Mouse (Mus musculus) left cerebral cortex, adult 9 months (tissue): ENCODE measurements around the gene Fbln5.

Source experiments
- DNase-seq, 2 experiments: peaks; one replicate each; pipeline ENCODE4 v3.0.0; 2022; ENCODE audit warnings: low spot score in 2 of 2

Gene Fbln5

GRCm38 (mm10) chr12:101810515-101810914 lies 8.3 kb downstream of the Fbln5 start:
- DNase-seq: no peak

- DNase-seq: no peak
Measured at GRCm38 (mm10) chr12:101807400-101807799, 11.5 kb downstream of the Fbln5 start.

- DNase-seq: no peak
Measured at GRCm38 (mm10) chr12:101802445-101802844, 16.4 kb downstream of the Fbln5 start.

GRCm38 (mm10) chr12:101801744-101802143 lies 17.1 kb downstream of the Fbln5 start:
- no peak for DNase-seq

GRCm38 (mm10) chr12:101801051-101801450 lies 17.8 kb downstream of the Fbln5 start:
- DNase-seq: no peak

GRCm38 (mm10) chr12:101798189-101798922 lies 20.5 kb downstream of the Fbln5 start:
- no peak for DNase-seq

GRCm38 (mm10) chr12:101794458-101794857 lies 24.4 kb downstream of the Fbln5 start:
- DNase-seq: no peak

- no peak for DNase-seq
Measured at GRCm38 (mm10) chr12:101793221-101793621, 25.6 kb downstream of the Fbln5 start.

- no peak for DNase-seq
Measured at GRCm38 (mm10) chr12:101792684-101793083, 26.2 kb downstream of the Fbln5 start.

GRCm38 (mm10) chr12:101789767-101790166 lies 29.1 kb downstream of the Fbln5 start:
- DNase-seq: no peak

GRCm38 (mm10) chr12:101789250-101789649 lies 29.6 kb downstream of the Fbln5 start:
- DNase-seq: no peak

- DNase-seq: no peak
Measured at GRCm38 (mm10) chr12:101782787-101783186, 36.1 kb downstream of the Fbln5 start.

- DNase-seq: no peak
Measured at GRCm38 (mm10) chr12:101780915-101781314, 37.9 kb downstream of the Fbln5 start.

GRCm38 (mm10) chr12:101777613-101778325 lies 41.1 kb downstream of the Fbln5 start:
- no peak for DNase-seq

GRCm38 (mm10) chr12:101776383-101776782 lies 42.5 kb downstream of the Fbln5 start:
- no peak for DNase-seq

- no peak for DNase-seq
Measured at GRCm38 (mm10) chr12:101774116-101774515, 44.7 kb downstream of the Fbln5 start.

GRCm38 (mm10) chr12:101772962-101773361 lies 45.9 kb downstream of the Fbln5 start:
- DNase-seq: no peak

GRCm38 (mm10) chr12:101770283-101771015 lies 48.4 kb downstream of the Fbln5 start:
- no peak for DNase-seq

- DNase-seq: no peak
Measured at GRCm38 (mm10) chr12:101767306-101768053, 51.4 kb downstream of the Fbln5 start.

- no peak for DNase-seq
Measured at GRCm38 (mm10) chr12:101766228-101766852, 52.5 kb downstream of the Fbln5 start.

- no peak for DNase-seq
Measured at GRCm38 (mm10) chr12:101764870-101765269, 54.0 kb downstream of the Fbln5 start.
